Mouse (Mus musculus): ENCODE results near the gene Sigmar1. TPM values are rescaled to one million over a fixed set of nuclear protein-coding genes. Genes with fewer than 3 reads are reported as not detected.
"Not testable (repeated sequence)": the region's sequence is repeated elsewhere in the genome, so short reads cannot be mapped to it uniquely, and the experiment has no call there.

Sigmar1 gene
- polyA plus RNA-seq (2015; fragmentation: Nextera tagmentation; extraction: Ambion mirVana) = 58.9 and 62.0 TPM in 2 replicates

DNA sequence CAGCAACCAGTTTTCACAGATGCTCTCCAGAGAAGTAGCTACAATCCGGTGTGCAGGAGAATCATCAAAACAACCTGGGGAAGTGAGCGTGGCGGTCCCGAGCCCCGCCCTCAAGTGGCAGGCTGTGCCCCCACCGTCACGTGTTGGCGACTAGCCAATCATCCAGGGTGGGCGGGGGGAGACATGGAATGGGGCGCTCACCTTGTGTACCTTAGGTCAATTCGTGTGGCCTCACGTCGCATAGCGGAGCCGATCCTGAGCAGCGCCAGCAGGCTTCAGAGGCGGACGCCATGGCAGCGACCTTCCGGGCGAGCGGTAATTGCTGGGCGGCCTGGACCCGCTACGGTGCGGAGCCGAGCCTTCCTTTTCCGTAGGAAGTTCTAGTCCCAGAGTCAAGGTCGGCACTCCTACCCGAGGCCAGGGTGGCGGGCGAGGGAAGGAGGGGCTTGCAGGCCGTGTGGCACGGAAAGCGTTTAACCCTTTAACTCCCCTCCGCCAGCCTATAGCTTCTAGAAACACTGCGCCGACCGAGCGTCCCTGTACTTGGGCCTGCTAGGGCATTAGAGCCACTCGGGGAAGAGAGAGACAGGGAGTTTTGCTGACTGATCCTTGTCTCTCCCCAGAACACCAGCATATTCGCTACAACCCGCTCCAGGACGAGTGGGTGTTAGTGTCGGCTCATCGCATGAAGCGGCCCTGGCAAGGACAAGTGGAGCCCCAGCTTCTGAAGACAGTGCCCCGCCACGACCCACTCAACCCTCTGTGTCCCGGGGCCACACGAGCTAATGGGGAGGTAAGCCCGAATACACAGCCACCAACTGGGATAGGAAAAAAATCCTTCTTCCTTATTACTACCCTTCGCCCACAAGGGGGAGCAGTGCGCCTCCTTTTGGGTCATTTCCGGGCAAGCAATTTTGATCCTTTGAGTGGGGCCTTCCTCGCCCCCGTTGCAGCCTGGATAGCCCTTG lies at the start of gene Sigmar1:
Gene Sigmar1 (minus strand): TSS at position 820 of the 968 bp plus-strand sequence.
- peak; percentile 73 for ATAC-seq (ENCODE audit: low FRiP score)
- peaks cover 24% of the 10 kb centered on the region for H3K4me1 ChIP-seq (replicated peaks)
- WGBS = under 1% methylated on average over 57 of the region's 57 CpGs

GRCm38 (mm10) chr4:41783197-41783596 lies 27.2 kb upstream of the Sigmar1 start:
- not testable (repeated sequence) for H3K4me2 ChIP-seq; H3K36me3 ChIP-seq; H3K27me3 ChIP-seq; H3K9ac ChIP-seq; H3K4me3 ChIP-seq; H3K4me1 ChIP-seq (replicated peaks); ATAC-seq (ENCODE audit: low FRiP score); H3K9me3 ChIP-seq; H3K27ac ChIP-seq
- 24% methylated on average over 3 of the region's 3 CpGs for WGBS

More for the DNA sequence above, at the start of gene Sigmar1:
- Histone ChIP-seq H3K27me3 (0 out of 2 replicates have a peak, but pooled peaks cover 5% of the 10 kb centered on the region), H3K36me3 (peaks cover 7% of the 10 kb centered on the region), H3K9me3 (no peaks in the 10 kb centered on the region), H3K9ac (peak within 1 kb of the TSS; percentile 85), H3K4me2 (peak within 1 kb of the TSS; percentile 97), H3K27ac (peak within 1 kb of the TSS; percentile 87), H3K4me3 (peak within 1 kb of the TSS; percentile 72)

- not testable (repeated sequence) for H3K4me1 ChIP-seq (replicated peaks); H3K9me3 ChIP-seq; H3K4me3 ChIP-seq; H3K27me3 ChIP-seq; ATAC-seq (ENCODE audit: low FRiP score); H3K27ac ChIP-seq; H3K4me2 ChIP-seq; H3K36me3 ChIP-seq; H3K9ac ChIP-seq
- 16% methylated on average over 4 of the region's 4 CpGs for WGBS
Measured at GRCm38 (mm10) chr4:41782711-41783110, 26.8 kb upstream of the Sigmar1 start.

DNA sequence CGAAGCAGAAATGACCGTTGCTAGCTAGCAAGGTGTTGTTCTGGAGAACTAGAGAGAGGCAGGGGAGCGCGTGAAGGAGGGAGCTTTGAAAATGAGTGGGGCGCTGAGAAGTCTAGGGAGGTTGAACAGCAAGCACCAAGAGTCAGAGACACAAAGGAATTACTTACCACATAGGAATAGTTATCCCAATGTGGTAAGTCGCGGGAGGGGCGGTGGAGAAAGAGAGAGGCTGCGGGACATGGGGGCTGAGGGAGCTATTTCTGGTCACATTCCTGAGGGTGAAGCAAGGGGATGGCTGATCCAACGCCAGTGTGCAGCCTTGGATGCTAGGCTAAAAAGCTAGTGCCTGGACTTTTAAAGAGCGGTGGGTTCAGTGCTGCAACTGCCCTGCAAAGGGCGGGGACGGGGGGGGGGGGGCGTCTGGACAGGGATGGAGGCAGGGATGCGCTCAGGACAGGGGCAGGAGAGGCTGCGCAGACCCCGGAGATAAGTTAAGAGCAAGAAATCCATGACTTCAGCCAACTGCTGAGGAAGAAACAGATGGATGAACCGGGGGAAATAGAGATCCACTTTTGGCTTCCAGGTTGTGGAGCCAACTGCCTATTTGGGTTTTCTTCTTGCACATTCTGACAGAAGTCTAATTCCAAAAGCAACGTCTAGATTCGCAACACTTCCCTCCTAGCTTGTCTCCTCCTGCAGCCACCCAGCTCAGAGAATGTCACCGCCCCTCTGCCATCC lies 26.0 kb upstream of the Sigmar1 start:
- H3K27ac ChIP-seq; H3K4me1 ChIP-seq (replicated peaks); H3K4me2 ChIP-seq; H3K27me3 ChIP-seq; H3K9me3 ChIP-seq; H3K4me3 ChIP-seq; H3K9ac ChIP-seq; H3K36me3 ChIP-seq; ATAC-seq (ENCODE audit: low FRiP score): not testable (repeated sequence)
- 19% methylated on average over 15 of the region's 21 CpGs for WGBS

DNA sequence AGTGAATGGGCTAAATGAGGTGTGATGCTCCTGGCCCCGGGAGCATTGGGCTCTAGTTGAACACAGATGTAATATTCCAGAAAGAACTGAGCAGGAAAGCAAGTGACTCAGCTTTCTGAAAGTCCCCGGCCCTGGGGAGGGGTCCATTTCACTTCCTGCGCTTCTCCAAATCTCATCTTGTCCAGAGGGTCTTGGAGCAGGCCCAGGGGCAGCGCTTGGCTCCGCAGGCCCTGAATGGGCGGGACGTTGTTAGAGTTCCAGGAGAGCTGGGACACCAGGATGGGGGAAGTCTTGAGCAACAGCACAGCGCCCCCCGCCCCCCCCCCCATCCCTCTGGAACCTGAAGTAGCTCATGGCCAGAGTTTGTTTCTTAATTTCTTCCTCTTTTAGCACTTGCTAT lies 25.3 kb upstream of the Sigmar1 start:
- WGBS = 22% methylated on average over 9 of the region's 9 CpGs

GRCm38 (mm10) chr4:41775840-41776239 lies 19.9 kb upstream of the Sigmar1 start:
- not testable (repeated sequence) for H3K9me3 ChIP-seq
- WGBS = 88% methylated on average over 1 of the region's 1 CpGs

More for the DNA sequence above, 25.3 kb upstream of the Sigmar1 start:
- H3K9ac ChIP-seq; H3K9me3 ChIP-seq; H3K4me2 ChIP-seq; H3K4me3 ChIP-seq; H3K27ac ChIP-seq; H3K4me1 ChIP-seq (replicated peaks); H3K27me3 ChIP-seq; H3K36me3 ChIP-seq; ATAC-seq (ENCODE audit: low FRiP score): not testable (repeated sequence)

GRCm38 (mm10) chr4:41774506-41774905 lies 18.5 kb upstream of the Sigmar1 start:
- 65% methylated on average over 3 of the region's 3 CpGs for WGBS
- H3K4me3 ChIP-seq = peak overlapping the region; percentile 47
- not testable (repeated sequence) for ATAC-seq (ENCODE audit: low FRiP score); H3K36me3 ChIP-seq; H3K9me3 ChIP-seq; H3K27me3 ChIP-seq
- H3K9ac ChIP-seq = peak overlapping the region; percentile 63; the same call in 1 of the 2 replicates
- H3K4me2 ChIP-seq = peak overlapping the region; percentile 53
- H3K4me1 ChIP-seq (replicated peaks) = peaks cover 11% of the 10 kb centered on the region
- peak overlapping the region; percentile 78 for H3K27ac ChIP-seq

More at GRCm38 (mm10) chr4:41775840-41776239, 19.9 kb upstream of the Sigmar1 start:
- not testable (repeated sequence) for H3K27me3 ChIP-seq; H3K36me3 ChIP-seq; H3K4me2 ChIP-seq; ATAC-seq (ENCODE audit: low FRiP score); H3K27ac ChIP-seq; H3K9ac ChIP-seq; H3K4me3 ChIP-seq
- H3K4me1 ChIP-seq (replicated peaks) = peaks cover 11% of the 10 kb centered on the region

DNA sequence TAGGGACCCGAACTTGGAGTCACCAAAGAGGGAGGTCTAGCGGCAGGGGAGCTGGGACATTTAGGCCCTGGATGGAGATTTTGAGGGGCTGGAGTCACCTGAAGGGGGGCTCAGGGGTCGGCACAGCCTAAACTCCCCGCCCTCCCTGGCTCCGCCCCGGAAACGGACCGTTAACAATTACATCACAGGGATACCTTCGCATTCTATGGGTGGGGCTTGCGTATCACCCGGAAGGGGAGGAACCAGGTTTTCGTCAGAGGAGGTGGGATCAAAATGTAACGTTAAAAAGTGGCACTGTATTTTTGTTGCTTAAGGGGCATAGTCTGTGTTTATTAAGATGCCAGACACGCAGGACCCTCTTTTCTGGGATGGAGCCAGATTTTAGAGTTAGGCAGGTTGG lies 18.0 kb upstream of the Sigmar1 start, which contains the start of gene Ccl27a:
Gene Ccl27a (minus strand): TSS at position 246 of the 400 bp plus-strand sequence.
- H3K4me1 ChIP-seq (replicated peaks) = peaks cover 11% of the 10 kb centered on the region
- 1% methylated on average over 12 of the region's 14 CpGs for WGBS
- peak within 1 kb of the TSS; percentile 78 for H3K27ac ChIP-seq
- H3K9ac ChIP-seq = peak within 1 kb of the TSS; percentile 69
- H3K9me3 ChIP-seq; H3K27me3 ChIP-seq; H3K36me3 ChIP-seq; ATAC-seq (ENCODE audit: low FRiP score): not testable (repeated sequence)
- peak within 1 kb of the TSS; percentile 47 for H3K4me3 ChIP-seq
- peak within 1 kb of the TSS; percentile 54 for H3K4me2 ChIP-seq

GRCm38 (mm10) chr4:41773502-41773901 lies 17.5 kb upstream of the Sigmar1 start:
- ATAC-seq (ENCODE audit: low FRiP score); H3K36me3 ChIP-seq; H3K27me3 ChIP-seq; H3K9me3 ChIP-seq: not testable (repeated sequence)
- H3K4me2 ChIP-seq = peak overlapping the region; percentile 51
- H3K27ac ChIP-seq = peak overlapping the region; percentile 72
- WGBS = under 1% methylated on average over 18 of the region's 25 CpGs
- peaks cover 11% of the 10 kb centered on the region for H3K4me1 ChIP-seq (replicated peaks)
- H3K4me3 ChIP-seq = peak overlapping the region; percentile 47
- peak overlapping the region; percentile 69 for H3K9ac ChIP-seq

DNA sequence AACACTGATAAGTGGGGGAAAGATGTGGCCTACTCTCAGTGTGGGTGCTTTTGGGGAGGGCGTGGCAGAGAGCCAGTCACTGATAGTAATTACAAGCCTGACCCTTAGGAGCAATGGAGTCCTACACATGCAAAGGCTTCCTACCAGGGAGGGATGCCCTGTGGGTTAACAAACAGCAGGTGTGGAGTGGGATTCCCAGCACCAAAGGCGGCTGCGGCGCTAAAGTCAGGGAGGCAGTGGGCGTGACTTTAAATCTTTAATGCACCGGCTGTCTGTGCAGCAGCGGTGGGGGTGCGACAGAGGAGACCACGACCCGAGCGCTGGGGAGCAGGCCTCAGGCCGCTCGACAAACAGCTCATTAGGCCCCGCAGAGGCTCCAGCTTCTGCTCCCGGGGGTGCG lies 17.0 kb upstream of the Sigmar1 start:
- 7% methylated on average over 7 of the region's 16 CpGs for WGBS
- H3K4me3 ChIP-seq = peak overlapping the region; percentile 38

DNA sequence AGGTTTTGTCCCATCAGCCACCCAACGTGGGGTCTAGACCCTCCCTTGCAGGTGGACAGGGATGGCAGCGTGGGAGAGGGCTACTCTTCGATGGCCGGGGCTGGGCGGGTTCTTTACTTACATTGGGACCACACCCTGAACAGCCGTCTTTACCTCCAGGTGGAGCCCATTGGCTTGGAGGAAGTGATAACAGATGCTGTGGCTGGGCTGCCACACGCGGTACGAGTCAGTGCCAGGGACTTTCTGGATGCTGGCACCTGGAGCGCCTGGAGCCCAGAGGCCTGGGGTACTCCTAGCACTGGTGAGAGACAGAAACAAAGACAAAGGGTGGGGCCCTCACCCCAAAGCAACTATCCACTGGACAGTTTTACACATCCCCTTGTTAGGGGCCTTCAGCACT lies 11.3 kb upstream of the Sigmar1 start:
- H3K4me1 ChIP-seq (replicated peaks) = peaks cover 11% of the 10 kb centered on the region
- H3K36me3 ChIP-seq; H3K4me3 ChIP-seq; ATAC-seq (ENCODE audit: low FRiP score); H3K27me3 ChIP-seq; H3K27ac ChIP-seq; H3K9me3 ChIP-seq; H3K4me2 ChIP-seq; H3K9ac ChIP-seq: not testable (repeated sequence)
- WGBS = 93% methylated on average over 10 of the region's 10 CpGs

More for the DNA sequence above, 17.0 kb upstream of the Sigmar1 start:
- not testable (repeated sequence) for ATAC-seq (ENCODE audit: low FRiP score); H3K27ac ChIP-seq; H3K36me3 ChIP-seq; H3K27me3 ChIP-seq; H3K9me3 ChIP-seq
- Histone ChIP-seq H3K9ac (peak overlapping the region; percentile 46), H3K4me2 (peak overlapping the region; percentile 54), H3K4me1 (replicated peaks) (peaks cover 11% of the 10 kb centered on the region)

GRCm38 (mm10) chr4:41763176-41763575 lies 7.2 kb upstream of the Sigmar1 start:
- not testable (repeated sequence) for H3K27ac ChIP-seq; ATAC-seq (ENCODE audit: low FRiP score); H3K9ac ChIP-seq; H3K9me3 ChIP-seq; H3K4me2 ChIP-seq; H3K27me3 ChIP-seq; H3K4me3 ChIP-seq
- WGBS = 92% methylated on average over 4 of the region's 6 CpGs
- Histone ChIP-seq H3K36me3 (peaks cover 13% of the 10 kb centered on the region), H3K4me1 (replicated peaks) (peaks cover 34% of the 10 kb centered on the region)
